Mouse (Mus musculus) CH12.LX (cell line): ENCODE data around the gene Ttyh3. TPM values are rescaled to one million over a fixed set of nuclear protein-coding genes. Genes with fewer than 3 reads are reported as not detected.

Experiments
- DNase-seq: peaks from one replicate; pipeline ENCODE4 v3.0.0-alpha.2; 2013; ENCODE audit errors: extremely low read depth
- H3K27ac ChIP-seq: 2 replicates; pipeline ENCODE4 v1.5.1; 2012; ENCODE audit warnings: low read depth, mild to moderate bottlenecking, control low read depth, moderate library complexity; ENCODE audit not compliant: insufficient read depth
- H3K27me3 ChIP-seq: replicated peaks from 2 replicates; pipeline ENCODE3; 2012; ENCODE audit warnings: inconsistent platforms
- H3K36me3 ChIP-seq, 2 experiments: replicated peaks in 1 of 2; 2 replicates each; pipeline versions ENCODE3 to v1.6.1; 2012; ENCODE audit warnings: inconsistent platforms in 1 of 2, low read length in 1 of 2, mild to moderate bottlenecking in 1 of 2, mixed read lengths in 1 of 2, moderate library complexity in 1 of 2; ENCODE audit not compliant: control insufficient read depth in 1 of 2, insufficient read depth in 1 of 2
- H3K4me1 ChIP-seq, 2 experiments: 2 replicates each; pipeline ENCODE4 v1.6.1; 2012; ENCODE audit warnings: inconsistent platforms in 1 of 2, moderate library complexity in 1 of 2; ENCODE audit not compliant: insufficient read depth in 2 of 2, control insufficient read depth in 1 of 2
- H3K4me2 ChIP-seq: 2 replicates; pipeline ENCODE4 v1.6.1; 2012; ENCODE audit warnings: low read depth, mild to moderate bottlenecking, control low read depth; ENCODE audit not compliant: poor library complexity, insufficient read depth, severe bottlenecking
- H3K4me3 ChIP-seq, 3 experiments: fragments of 150-350 bp in 1 of 3; sonication (generic) in 1 of 3; replicated peaks in 1 of 3; 2 replicates each; pipeline versions ENCODE3 to v1.5.1; 2011 to 2012; ENCODE audit warnings: low read depth in 2 of 3, low read length in 2 of 3, mild to moderate bottlenecking in 2 of 3, moderate library complexity in 2 of 3, control low read depth in 1 of 3, improper control_type of control experiment in 1 of 3, inconsistent platforms in 1 of 3, mixed read lengths in 1 of 3; ENCODE audit not compliant: poor library complexity in 1 of 3
- H3K79me2 ChIP-seq: replicated peaks from 2 replicates; pipeline ENCODE4 v1.6.1; 2012; ENCODE audit warnings: mild to moderate bottlenecking, moderate library complexity; ENCODE audit not compliant: control insufficient read depth, poor library complexity, insufficient read depth, severe bottlenecking; ENCODE audit errors: extremely low read depth
- H3K9ac ChIP-seq: 2 replicates; pipeline ENCODE4 v1.6.1; 2012; ENCODE audit warnings: low read depth, mild to moderate bottlenecking, control low read depth, moderate library complexity; ENCODE audit not compliant: insufficient read depth
- H3K9me3 ChIP-seq: replicated peaks from 2 replicates; pipeline ENCODE3; 2012; ENCODE audit warnings: low read length, inconsistent platforms, mixed read lengths
- BHLHE40 ChIP-seq: IDR thresholded peaks from 2 replicates; pipeline ENCODE4 v1.6.1; 2011; ENCODE audit warnings: mild to moderate bottlenecking, low read depth, low read length, improper control_type of control experiment
- CHD1 ChIP-seq: IDR thresholded peaks from 2 replicates; pipeline ENCODE4 v1.6.1; 2012; ENCODE audit warnings: low read depth, low read length, improper control_type of control experiment, inconsistent platforms
- CHD2 ChIP-seq: IDR thresholded peaks from 2 replicates; pipeline ENCODE4 v1.6.1; 2011; ENCODE audit warnings: low read length, improper control_type of control experiment
- CTCF ChIP-seq, 2 experiments: IDR thresholded peaks in 1 of 2; conservative IDR thresholded peaks in 1 of 2; 2 replicates each; pipeline ENCODE4 v1.5.1; 2011 to 2012; ENCODE audit warnings: low read depth in 2 of 2, low read length in 2 of 2, improper control_type of control experiment in 1 of 2, inconsistent platforms in 1 of 2, mild to moderate bottlenecking in 1 of 2, moderate library complexity in 1 of 2
- ELF1 ChIP-seq: IDR thresholded peaks from 2 replicates; pipeline ENCODE4 v1.6.1; 2014; ENCODE audit warnings: low read depth, mild to moderate bottlenecking, inconsistent platforms, low read length, improper control_type of control experiment
- EP300 ChIP-seq: IDR thresholded peaks from 2 replicates; pipeline ENCODE4 v1.6.1; 2011; ENCODE audit warnings: low read length, improper control_type of control experiment
- ETS1 ChIP-seq: conservative IDR thresholded peaks from 2 replicates; pipeline ENCODE4 v1.6.1; 2012; ENCODE audit warnings: low read depth, mild to moderate bottlenecking, inconsistent platforms, low read length, improper control_type of control experiment, moderate library complexity
- HCFC1 ChIP-seq: IDR thresholded peaks from 2 replicates; pipeline ENCODE4 v1.6.1; 2012; ENCODE audit warnings: low read depth, mild to moderate bottlenecking, inconsistent platforms, low read length, improper control_type of control experiment
- IRF4 ChIP-seq: IDR thresholded peaks from 2 replicates; pipeline ENCODE4 v1.6.1; 2014; ENCODE audit warnings: low read depth, mild to moderate bottlenecking, inconsistent platforms, low read length, improper control_type of control experiment
- JUN ChIP-seq: IDR thresholded peaks from 2 replicates; pipeline ENCODE4 v1.6.1; 2011; ENCODE audit warnings: low read depth, mild to moderate bottlenecking, low read length, improper control_type of control experiment, moderate library complexity; ENCODE audit not compliant: insufficient read depth
- MAZ ChIP-seq: IDR thresholded peaks from 2 replicates; pipeline ENCODE4 v1.6.1; 2012; ENCODE audit warnings: low read depth, mild to moderate bottlenecking, inconsistent platforms, low read length, improper control_type of control experiment, moderate library complexity
- MEF2A ChIP-seq: IDR thresholded peaks from 2 replicates; pipeline ENCODE4 v1.6.1; 2014; ENCODE audit warnings: low read depth, mild to moderate bottlenecking, inconsistent platforms, low read length, improper control_type of control experiment, borderline replicate concordance
- MXI1 ChIP-seq: IDR thresholded peaks from 2 replicates; pipeline ENCODE4 v1.6.1; 2011; ENCODE audit warnings: mild to moderate bottlenecking, low read depth, low read length, improper control_type of control experiment
- MYC ChIP-seq: IDR thresholded peaks from 2 replicates; pipeline ENCODE4 v1.6.1; 2011; ENCODE audit warnings: low read depth, mild to moderate bottlenecking, improper control_type of control experiment, low read length
- NELFE ChIP-seq: IDR thresholded peaks from 2 replicates; pipeline ENCODE4 v1.6.1; 2011; ENCODE audit warnings: low read depth, low read length, improper control_type of control experiment
- PAX5 ChIP-seq: IDR thresholded peaks from 2 replicates; pipeline ENCODE4 v1.6.1; 2012; ENCODE audit warnings: low read length, inconsistent platforms, mixed read lengths
- POLR2A ChIP-seq: IDR thresholded peaks from 2 replicates; pipeline ENCODE4 v1.6.1; 2011; ENCODE audit warnings: low read depth, mild to moderate bottlenecking, improper control_type of control experiment, low read length
- RCOR1 ChIP-seq: conservative IDR thresholded peaks from 2 replicates; pipeline ENCODE4 v1.6.1; 2012; ENCODE audit warnings: low read depth, mild to moderate bottlenecking, inconsistent platforms, low read length, improper control_type of control experiment
- SIN3A ChIP-seq: IDR thresholded peaks from 2 replicates; pipeline ENCODE4 v1.6.1; 2012; ENCODE audit warnings: low read length, improper control_type of control experiment, inconsistent platforms
- SMC3 ChIP-seq: IDR thresholded peaks from 2 replicates; pipeline ENCODE4 v1.6.1; 2011; ENCODE audit warnings: low read depth, low read length, improper control_type of control experiment
- TCF12 ChIP-seq: IDR thresholded peaks from 2 replicates; pipeline ENCODE4 v1.6.1; 2014; ENCODE audit warnings: low read depth, mild to moderate bottlenecking, inconsistent platforms, low read length, improper control_type of control experiment
- UBTF ChIP-seq: IDR thresholded peaks from 2 replicates; pipeline ENCODE4 v1.6.1; 2012; ENCODE audit warnings: low read depth, mild to moderate bottlenecking, inconsistent platforms, low read length, improper control_type of control experiment, moderate library complexity
- USF1 ChIP-seq: IDR thresholded peaks from 2 replicates; pipeline ENCODE4 v1.6.1; 2014; ENCODE audit warnings: low read depth, mild to moderate bottlenecking, inconsistent platforms, low read length, improper control_type of control experiment
- ZNF384 ChIP-seq: IDR thresholded peaks from 2 replicates; pipeline ENCODE4 v1.6.1; 2012; ENCODE audit warnings: low read depth, low read length, improper control_type of control experiment, inconsistent platforms
- dilution Hi-C: fragments of 300-500 bp; cut with MboI; formaldehyde crosslinking; loops from 2 replicates; pipeline ENCODE4 v1.14.3; 2020; ENCODE audit warnings: low sequenced_read_pairs; ENCODE audit not compliant: extremely low pct_unique_long_range_greater_than_20kb, extremely low pct_ligation_motif_present
- in situ Hi-C: fragments of 300-500 bp; cut with MboI; formaldehyde crosslinking; loops from 3 replicates; pipeline ENCODE4 v1.14.3; 2019; ENCODE audit warnings: low sequenced_read_pairs, low pct_ligation_motif_present, low pct_unique_long_range_greater_than_20kb, mixed read lengths
- polyA plus RNA-seq: library from polyadenylated mRNA; unstranded; fragments of >175 nt; gene quantifications from 2 replicates; pipeline ENCODE4 v1.2.1, GENCODE M21; 2012; ENCODE audit warnings: low read depth; ENCODE audit not compliant: insufficient read length
- total RNA-seq, 2 experiments: library from RNA; depleted of rRNA; stranded (reverse); fragments of 300-350 nt in 1 of 2; fragments of >200 nt in 1 of 2; gene quantifications; 2 replicates each; pipeline ENCODE4 v1.2.3; 2012 to 2014

The Ttyh3 gene
- total and polyA plus RNA-seq, 3 experiments: 0.31 to 6.3 (median 1.4) TPM

- Histone ChIP-seq H3K9ac (no peak overlapping the region), H3K36me3 (no peaks in the 10 kb centered on the region), H3K4me3 (no peak overlapping the region), H3K27ac (no peak overlapping the region), H3K4me1 (peaks cover 2 to 18% of the 10 kb centered on the region in 2 experiments; a peak in 3 of 4 replicates), H3K27me3 (peaks cover 51% of the 10 kb centered on the region), H3K9me3 (no peaks in the 10 kb centered on the region), H3K4me2 (no peak overlapping the region), H3K79me2 (no peaks in the 10 kb centered on the region)
- in situ Hi-C loops (no loop called here), dilution Hi-C loops (no loop called here)
- DNase-seq: no peak
- TF ChIP-seq MAZ (no peak), SIN3A (no peak), MYC (no peak), ZNF384 (no peak), MXI1 (no peak), UBTF (no peak), POLR2A (no peak), SMC3 (no peak), CHD1 (no peak), TCF12 (no peak), MEF2A (no peak), BHLHE40 (no peak), HCFC1 (no peak), CHD2 (no peak), EP300 (no peak), PAX5 (no peak), ETS1 (no peak), RCOR1 (no peak), NELFE (no peak)
These were observed 54.0 kb downstream of the Ttyh3 start for GRCm38 (mm10) chr5:140594846-140595245.

- Histone ChIP-seq H3K36me3 (no peaks in the 10 kb centered on the region), H3K27me3 (peaks cover 71% of the 10 kb centered on the region), H3K4me1 (no peaks in the 10 kb centered on the region), H3K4me2 (no peak overlapping the region), H3K9me3 (no peaks in the 10 kb centered on the region), H3K79me2 (no peaks in the 10 kb centered on the region), H3K9ac (no peak overlapping the region)
- DNase-seq: no peak
- dilution Hi-C loops: no loop called here
- in situ Hi-C loops: no loop called here
- TF ChIP-seq SMC3 (no peak), CHD1 (no peak), TCF12 (no peak), ZNF384 (no peak), SIN3A (no peak), USF1 (no peak), ETS1 (no peak), RCOR1 (no peak), IRF4 (no peak), ELF1 (no peak), UBTF (no peak), CTCF (conservative IDR thresholded peaks at IDR 0.05 in 1 of 2, IDR thresholded peaks at IDR 0.05 in 1 of 2; ENCODE audit: low read depth in 2 of 2, low read length in 2 of 2) (no peak), MEF2A (no peak), JUN (no peak)
- TF ChIP-seq, all 38 proteins: peak for 0
- H3K27ac ChIP-seq: no peak overlapping the region
- H3K4me3 ChIP-seq: no peak overlapping the region
These were observed 59.6 kb downstream of the Ttyh3 start for GRCm38 (mm10) chr5:140589082-140589774.
